Mouse (Mus musculus) embryonic facial prominence, embryonic 11.5 days (tissue): ENCODE measurements around the gene Lmod1. TPM values are rescaled to one million over a fixed set of nuclear protein-coding genes. Genes with fewer than 3 reads are reported as not detected.

ENCODE experiments used
- ATAC-seq: fragments of 200-750 bp; cut with Nextera tagmentation; replicated peaks from 2 replicates; pipeline ENCODE4 v1.8.0; 2017; ENCODE audit warnings: low read depth; ENCODE audit not compliant: insufficient number of reproducible peaks, low FRiP score, low TSS enrichment
- DNase-seq: peaks from one replicate; pipeline ENCODE4 v3.0.0-alpha.2; 2015; ENCODE audit warnings: low spot score
- H3K27ac ChIP-seq: fragments of 300-500 bp; sonication (generic); replicated peaks from 2 replicates; pipeline ENCODE4 v1.5.1; 2014; ENCODE audit warnings: mild to moderate bottlenecking, low read depth, low read length, control low read depth
- H3K27me3 ChIP-seq: fragments of 300-500 bp; sonication (generic); 2 replicates; pipeline ENCODE4 v1.6.1; 2014; ENCODE audit warnings: mild to moderate bottlenecking, low read length, moderate library complexity, mixed read lengths; ENCODE audit not compliant: control insufficient read depth, insufficient read depth
- H3K36me3 ChIP-seq: fragments of 300-500 bp; sonication (generic); replicated peaks from 2 replicates; pipeline ENCODE4 v1.6.1; 2014; ENCODE audit warnings: low read depth, mild to moderate bottlenecking, low read length, moderate library complexity, mixed read lengths; ENCODE audit not compliant: control insufficient read depth, insufficient read depth
- H3K4me1 ChIP-seq: fragments of 300-500 bp; sonication (generic); 2 replicates; pipeline ENCODE4 v1.6.1; 2014; ENCODE audit warnings: low read length, mixed read lengths; ENCODE audit not compliant: control insufficient read depth, insufficient read depth
- H3K4me2 ChIP-seq: fragments of 300-500 bp; sonication (generic); 2 replicates; pipeline ENCODE4 v1.6.1; 2014; ENCODE audit warnings: low read depth, mild to moderate bottlenecking, control low read depth, low read length, moderate library complexity
- H3K4me3 ChIP-seq: fragments of 300-500 bp; sonication (generic); 2 replicates; pipeline ENCODE4 v1.5.1; 2014; ENCODE audit warnings: low read depth, low read length, control low read depth
- H3K9ac ChIP-seq: fragments of 300-500 bp; sonication (generic); replicated peaks from 2 replicates; pipeline ENCODE4 v1.6.1; 2014; ENCODE audit warnings: mild to moderate bottlenecking, control low read depth, low read length
- H3K9me3 ChIP-seq: fragments of 300-500 bp; sonication (generic); replicated peaks from 2 replicates; pipeline ENCODE4 v1.6.1; 2016; ENCODE audit warnings: mild to moderate bottlenecking, low read length, inconsistent platforms, mixed read lengths; ENCODE audit not compliant: control insufficient read depth
- WGBS: fragments of 180-500 bp; shearing (Covaris S2); extraction: QIAGEN DNeasy Blood & Tissue Kit; methylation state at CpG from one replicate; pipeline ENCODE4 v1.1.7; 2014; 5-methylcytosine and 5-hydroxymethylcytosine counted together
- polyA plus RNA-seq: library from polyadenylated mRNA; unstranded; fragments of >200 nt; fragmentation: Nextera tagmentation; extraction: Ambion mirVana; gene quantifications from 2 replicates; pipeline ENCODE4 v1.2.1, GENCODE M21; 2014

Gene Lmod1
- polyA plus RNA-seq, 1 experiment from 2014 or later = 0.55 TPM

GRCm38 (mm10) chr1:135344026-135344425 is 19.4 kb downstream of the Lmod1 start:
- H3K27me3 ChIP-seq = no peaks in the 10 kb centered on the region
- H3K4me1 ChIP-seq = no peaks in the 10 kb centered on the region
- ATAC-seq (no peak), DNase-seq (no peak)
- H3K9ac ChIP-seq = no peak overlapping the region
- H3K4me2 ChIP-seq = no peak overlapping the region
- no peaks in the 10 kb centered on the region for H3K36me3 ChIP-seq
- WGBS = 52% methylated on average over 4 of the region's 4 CpGs
- no peaks in the 10 kb centered on the region for H3K9me3 ChIP-seq
- H3K27ac ChIP-seq = no peak overlapping the region
- no peak overlapping the region for H3K4me3 ChIP-seq

GRCm38 (mm10) chr1:135346891-135347290 is 22.3 kb downstream of the Lmod1 start:
- Histone ChIP-seq H3K4me3 (no peak overlapping the region), H3K9me3 (no peaks in the 10 kb centered on the region), H3K27ac (no peak overlapping the region), H3K4me2 (no peak overlapping the region), H3K36me3 (no peaks in the 10 kb centered on the region), H3K27me3 (no peaks in the 10 kb centered on the region), H3K9ac (no peak overlapping the region), H3K4me1 (no peaks in the 10 kb centered on the region)
- ATAC-seq (no peak), DNase-seq (no peak)
- 64% methylated on average over 3 of the region's 3 CpGs for WGBS

- Histone ChIP-seq H3K4me1 (no peaks in the 10 kb centered on the region), H3K4me3 (no peak overlapping the region), H3K27ac (no peak overlapping the region), H3K4me2 (no peak overlapping the region), H3K27me3 (no peaks in the 10 kb centered on the region), H3K36me3 (no peaks in the 10 kb centered on the region), H3K9ac (no peak overlapping the region), H3K9me3 (no peaks in the 10 kb centered on the region)
- 44% methylated on average over 4 of the region's 4 CpGs for WGBS
- no peak for ATAC-seq
- DNase-seq = no peak
Measured at GRCm38 (mm10) chr1:135347498-135348169, 23.0 kb downstream of the Lmod1 start.

- no peak for ATAC-seq
- no peak for DNase-seq
- Histone ChIP-seq H3K27ac (no peak overlapping the region), H3K9ac (no peak overlapping the region), H3K4me1 (no peaks in the 10 kb centered on the region), H3K27me3 (no peaks in the 10 kb centered on the region), H3K36me3 (no peaks in the 10 kb centered on the region), H3K4me3 (no peak overlapping the region), H3K4me2 (no peak overlapping the region), H3K9me3 (no peaks in the 10 kb centered on the region)
- 69% methylated on average over 3 of the region's 3 CpGs for WGBS
Measured at GRCm38 (mm10) chr1:135351953-135352352, 27.3 kb downstream of the Lmod1 start.

GRCm38 (mm10) chr1:135359071-135359470 is 34.5 kb downstream of the Lmod1 start:
- Histone ChIP-seq H3K27me3 (no peaks in the 10 kb centered on the region), H3K36me3 (no peaks in the 10 kb centered on the region), H3K9ac (no peak overlapping the region), H3K9me3 (no peaks in the 10 kb centered on the region), H3K4me1 (no peaks in the 10 kb centered on the region), H3K4me2 (no peak overlapping the region), H3K4me3 (no peak overlapping the region), H3K27ac (no peak overlapping the region)
- 39% methylated on average over 2 of the region's 2 CpGs for WGBS
- ATAC-seq = no peak
- no peak for DNase-seq

GRCm38 (mm10) chr1:135361491-135361890 is 36.9 kb downstream of the Lmod1 start:
- Histone ChIP-seq H3K36me3 (no peaks in the 10 kb centered on the region), H3K9me3 (no peaks in the 10 kb centered on the region), H3K4me1 (no peaks in the 10 kb centered on the region), H3K4me2 (no peak overlapping the region), H3K27ac (no peak overlapping the region), H3K27me3 (no peaks in the 10 kb centered on the region), H3K4me3 (no peak overlapping the region), H3K9ac (no peak overlapping the region)
- ATAC-seq (no peak), DNase-seq (no peak)
- 83% methylated on average over 4 of the region's 4 CpGs for WGBS

GRCm38 (mm10) chr1:135362115-135362514 is 37.5 kb downstream of the Lmod1 start:
- no peaks in the 10 kb centered on the region for H3K9me3 ChIP-seq
- no peaks in the 10 kb centered on the region for H3K27me3 ChIP-seq
- H3K4me2 ChIP-seq = no peak overlapping the region
- no peaks in the 10 kb centered on the region for H3K36me3 ChIP-seq
- no peak overlapping the region for H3K4me3 ChIP-seq
- H3K4me1 ChIP-seq = no peaks in the 10 kb centered on the region
- no peak for ATAC-seq
- no peak overlapping the region for H3K27ac ChIP-seq
- H3K9ac ChIP-seq = no peak overlapping the region
- no peak for DNase-seq

- H3K4me3 ChIP-seq = no peak overlapping the region
Measured at GRCm38 (mm10) chr1:135363446-135363845, 38.8 kb downstream of the Lmod1 start.

More at GRCm38 (mm10) chr1:135363446-135363845, 38.8 kb downstream of the Lmod1 start:
- H3K4me2 ChIP-seq = no peak overlapping the region
- H3K27ac ChIP-seq = no peak overlapping the region
- no peaks in the 10 kb centered on the region for H3K4me1 ChIP-seq
- no peaks in the 10 kb centered on the region for H3K36me3 ChIP-seq
- H3K27me3 ChIP-seq = no peaks in the 10 kb centered on the region
- no peak for DNase-seq
- H3K9me3 ChIP-seq = no peaks in the 10 kb centered on the region
- WGBS = 76% methylated on average over 8 of the region's 8 CpGs
- no peak for ATAC-seq
- H3K9ac ChIP-seq = no peak overlapping the region
